ENCODE assay signal across 8 mouse cellular contexts in the genomic region with DNA sequence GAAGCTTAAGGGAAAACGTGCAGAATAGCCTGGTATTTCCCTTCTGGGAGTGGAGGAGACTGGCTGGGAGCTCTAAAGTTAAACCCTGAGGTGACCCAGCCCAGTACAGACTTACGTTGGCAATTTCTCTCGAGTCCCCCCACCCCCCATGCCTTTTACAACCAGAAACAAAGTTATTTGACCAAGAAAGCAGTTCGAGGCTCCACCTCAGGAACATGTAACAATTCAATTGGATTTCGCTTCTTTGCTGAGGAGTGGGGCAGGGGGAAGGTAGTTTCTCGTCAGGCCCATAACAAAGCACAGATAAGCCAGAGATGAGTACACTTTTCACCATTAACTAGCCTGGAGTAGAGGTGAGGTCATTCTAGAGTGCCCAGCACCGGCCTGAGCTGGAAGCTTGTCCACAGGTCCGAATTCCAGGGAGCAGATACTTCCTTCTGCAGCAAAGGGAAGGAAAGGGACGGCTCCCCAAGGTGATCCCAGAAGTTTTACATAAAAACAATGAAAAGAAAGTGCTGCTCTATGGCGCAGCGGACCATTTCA. TPM values are rescaled to one million over a fixed set of nuclear protein-coding genes. Genes with fewer than 3 reads are reported as not detected.
A peak's percentile ranks its signal among the peaks of the same experiment; 100 is the strongest.
DNase-seq lines count a peak whose midpoint lies in the region; ATAC-seq and TF ChIP-seq lines count a peak whose summit lies in the region.

No protein-coding gene starts in this region.

- H3K9me3 ChIP-seq in embryonic facial prominence, embryonic 11.5 days (replicated peaks; ENCODE audit: control insufficient read depth, low read length), result no peaks in the 10 kb centered on the region
- H3K9me3 ChIP-seq in hindbrain, postnatal 0 days (ENCODE audit: low read length), result no peaks in the 10 kb centered on the region
- no peaks in the 10 kb centered on the region for H3K9me3 ChIP-seq in liver, embryonic 15.5 days (replicated peaks)

- H3K4me1 ChIP-seq in embryonic facial prominence, embryonic 11.5 days (ENCODE audit: control insufficient read depth, insufficient read depth, low read length), result peaks cover 5% of the 10 kb centered on the region
- H3K4me1 ChIP-seq in hindbrain, postnatal 0 days (ENCODE audit: insufficient read depth, low read length), result peaks cover 9% of the 10 kb centered on the region; the same call in 1 of the 2 replicates
- peaks cover 32% of the 10 kb centered on the region for H3K4me1 ChIP-seq in liver, embryonic 15.5 days (replicated peaks)

- H3K27ac ChIP-seq in embryonic facial prominence, embryonic 11.5 days (replicated peaks; ENCODE audit: low read depth, low read length), result peak overlapping the region; percentile 100
- peak overlapping the region; percentile 99 for H3K27ac ChIP-seq in hindbrain, postnatal 0 days
- peak overlapping the region; percentile 35; the same call in 1 of the 2 replicates for H3K27ac ChIP-seq in liver, embryonic 15.5 days (replicated peaks)

- H3K9ac ChIP-seq in embryonic facial prominence, embryonic 11.5 days (replicated peaks; ENCODE audit: low read length), result peak overlapping the region; percentile 100
- peak overlapping the region; percentile 99 for H3K9ac ChIP-seq in hindbrain, postnatal 0 days (replicated peaks; ENCODE audit: low read length)
- H3K9ac ChIP-seq in liver, embryonic 15.5 days, result no peak overlapping the region

- no peaks in the 10 kb centered on the region for H3K27me3 ChIP-seq in embryonic facial prominence, embryonic 11.5 days (ENCODE audit: control insufficient read depth, insufficient read depth, low read length)
- H3K27me3 ChIP-seq in hindbrain, postnatal 0 days (ENCODE audit: insufficient read depth, low read length), result no peaks in the 10 kb centered on the region
- H3K27me3 ChIP-seq in liver, embryonic 15.5 days, result peaks cover 94% of the 10 kb centered on the region

- peak overlapping the region; percentile 84 for H3K4me2 ChIP-seq in embryonic facial prominence, embryonic 11.5 days (ENCODE audit: low read depth, low read length)
- peak overlapping the region; percentile 84 for H3K4me2 ChIP-seq in hindbrain, postnatal 0 days (ENCODE audit: low read depth, low read length)
- peak overlapping the region; percentile 85 for H3K4me2 ChIP-seq in liver, embryonic 15.5 days

- no peak for TF ChIP-seq CTCF in hindbrain, postnatal 0 days (IDR thresholded peaks at IDR 0.05; ENCODE audit: low read depth)

- H3K36me3 ChIP-seq in embryonic facial prominence, embryonic 11.5 days (replicated peaks; ENCODE audit: control insufficient read depth, insufficient read depth, low read depth, low read length), result no peaks in the 10 kb centered on the region; the same call in 1 of the 2 replicates
- no peaks in the 10 kb centered on the region for H3K36me3 ChIP-seq in hindbrain, postnatal 0 days (ENCODE audit: insufficient read depth, low read length)
- H3K36me3 ChIP-seq in liver, embryonic 15.5 days (replicated peaks), result no peaks in the 10 kb centered on the region

- ATAC-seq in embryonic facial prominence, embryonic 11.5 days (replicated peaks; ENCODE audit: insufficient number of reproducible peaks, low FRiP score, low TSS enrichment, low read depth), result 0 out of 2 replicates have a peak, but pooled peaks have one; percentile 5
- no peak for ATAC-seq in hindbrain, postnatal 0 days
- ATAC-seq in liver, embryonic 15.5 days (ENCODE audit: insufficient read depth), result no peak

- peak; percentile 44 for DNase-seq in adrenal gland, postnatal 10 days
- DNase-seq in adrenal gland, postnatal 4 days (ENCODE audit: low spot score in 2 of 2), result no peak
- peak; percentile 72 for DNase-seq in embryonic facial prominence, embryonic 11.5 days (ENCODE audit: low spot score)
- DNase-seq in hindbrain, postnatal 0 days (ENCODE audit: low spot score), result no peak
- no peak for DNase-seq in T-cell, adult 2 months (ENCODE audit: low spot score)
- no peak for DNase-seq in gastrocnemius, postnatal 4 days (ENCODE audit: low spot score in 2 of 2)
- no peak for DNase-seq in left cerebral cortex, adult 11 months (ENCODE audit: low spot score)

- 1% methylated on average over 11 of the region's 11 CpGs for WGBS in embryonic facial prominence, embryonic 11.5 days
- 15% methylated on average over 11 of the region's 11 CpGs for WGBS in hindbrain, postnatal 0 days
- WGBS in liver, embryonic 15.5 days (ENCODE audit: insufficient replicate concordance), result 17% methylated on average over 11 of the region's 11 CpGs

- H3K4me3 ChIP-seq in embryonic facial prominence, embryonic 11.5 days (ENCODE audit: low read depth, low read length), result peak overlapping the region; percentile 99
- peak overlapping the region; percentile 93 for H3K4me3 ChIP-seq in hindbrain, postnatal 0 days (ENCODE audit: low read length)
- H3K4me3 ChIP-seq in liver, embryonic 15.5 days (replicated peaks), result peak overlapping the region; percentile 64

RNA-seq across cellular contexts. Expression of a gene that starts 0.5 kb away (rescaled TPM):
- 1 to 10 TPM; 3.5 to 4.9 TPM for total RNA-seq in adrenal gland, postnatal 10 days (2021)
- 10 to 100 TPM in 1 of 2 experiments, 1 to 10 TPM in 1; 9.9 to 11.3 TPM for total RNA-seq in adrenal gland, postnatal 4 days (2021)
- polyA plus RNA-seq in embryonic facial prominence, embryonic 11.5 days (2014; fragmentation: Nextera tagmentation; extraction: Ambion mirVana), result 15.5 and 16.9 TPM in 2 replicates
- total RNA-seq in hindbrain, postnatal 0 days (2014; rRNA removed), result 14.1 and 22.7 TPM in 2 replicates
- 4.4 and 5.0 TPM in 2 replicates for polyA plus RNA-seq in hindbrain, postnatal 0 days (2015; fragmentation: Nextera tagmentation; extraction: Ambion mirVana)
- 0.37 and 0.47 TPM in 2 replicates for polyA plus RNA-seq in liver, embryonic 15.5 days (2015; fragmentation: Nextera tagmentation; extraction: Ambion mirVana)
- 1 to 10 TPM; 4.6 to 4.9 TPM for total RNA-seq in gastrocnemius, postnatal 4 days (2021)

RNA-seq across cellular contexts. Expression of a gene that starts 5.7 kb away (rescaled TPM):
- 10 to 100 TPM; 35.1 to 44.5 TPM for total RNA-seq in adrenal gland, postnatal 10 days (2021)
- 10 to 100 TPM; 62.2 to 64.8 TPM for total RNA-seq in adrenal gland, postnatal 4 days (2021)
- polyA plus RNA-seq in embryonic facial prominence, embryonic 11.5 days (2014; fragmentation: Nextera tagmentation; extraction: Ambion mirVana), result 40.8 and 44.3 TPM in 2 replicates
- total RNA-seq in hindbrain, postnatal 0 days (2014; rRNA removed), result 20.1 and 25.6 TPM in 2 replicates
- 30.0 and 34.6 TPM in 2 replicates for polyA plus RNA-seq in hindbrain, postnatal 0 days (2015; fragmentation: Nextera tagmentation; extraction: Ambion mirVana)
- 26.2 and 27.9 TPM in 2 replicates for polyA plus RNA-seq in liver, embryonic 15.5 days (2015; fragmentation: Nextera tagmentation; extraction: Ambion mirVana)
- total RNA-seq in gastrocnemius, postnatal 4 days (2021), result 10 to 100 TPM; 34.5 to 42.5 TPM

RNA-seq across cellular contexts. Expression of a gene that starts 11.8 kb away (rescaled TPM):
- 1 to 10 TPM; 2.3 to 6.1 TPM for total RNA-seq in adrenal gland, postnatal 10 days (2021)
- 1 to 10 TPM; 3.1 to 4.7 TPM for total RNA-seq in adrenal gland, postnatal 4 days (2021)
- 6.6 and 9.2 TPM in 2 replicates for polyA plus RNA-seq in embryonic facial prominence, embryonic 11.5 days (2014; fragmentation: Nextera tagmentation; extraction: Ambion mirVana)
- 2.3 and 3.7 TPM in 2 replicates for total RNA-seq in hindbrain, postnatal 0 days (2014; rRNA removed)
- polyA plus RNA-seq in hindbrain, postnatal 0 days (2015; fragmentation: Nextera tagmentation; extraction: Ambion mirVana), result 9.0 and 9.9 TPM in 2 replicates
- polyA plus RNA-seq in liver, embryonic 15.5 days (2015; fragmentation: Nextera tagmentation; extraction: Ambion mirVana), result 1.3 and 1.4 TPM in 2 replicates
- 1 to 10 TPM; 5.3 to 6.5 TPM for total RNA-seq in gastrocnemius, postnatal 4 days (2021)

RNA-seq across cellular contexts. Expression of a gene that starts 52.6 kb away (rescaled TPM):
- not detected for total RNA-seq in adrenal gland, postnatal 10 days (2021)
- not detected for total RNA-seq in adrenal gland, postnatal 4 days (2021)
- not detected in 2 replicates for polyA plus RNA-seq in embryonic facial prominence, embryonic 11.5 days (2014; fragmentation: Nextera tagmentation; extraction: Ambion mirVana)
- total RNA-seq in hindbrain, postnatal 0 days (2014; rRNA removed), result not detected in 2 replicates
- polyA plus RNA-seq in hindbrain, postnatal 0 days (2015; fragmentation: Nextera tagmentation; extraction: Ambion mirVana), result not detected in 2 replicates
- not detected in 2 replicates for polyA plus RNA-seq in liver, embryonic 15.5 days (2015; fragmentation: Nextera tagmentation; extraction: Ambion mirVana)
- not detected for total RNA-seq in gastrocnemius, postnatal 4 days (2021)

Comparison
In these comparisons a context has a peak if more than half of its experiments do, and no peak if none do; other contexts are left out.
1. DNase-seq: peak in adrenal gland, postnatal 10 days (single experiment) and embryonic facial prominence, embryonic 11.5 days (single experiment); none in adrenal gland, postnatal 4 days (0 of 2), hindbrain, postnatal 0 days (single experiment), T-cell, adult 2 months (single experiment), gastrocnemius, postnatal 4 days (0 of 2) and left cerebral cortex, adult 11 months (single experiment).
2. H3K27ac ChIP-seq: peak in every context shown above with its lines; median percentile 100 in embryonic facial prominence, embryonic 11.5 days; 99 in hindbrain, postnatal 0 days; 35 in liver, embryonic 15.5 days.
3. Peak in every context shown above with its lines, with median percentiles within 50 percentile points of each other: H3K4me2 ChIP-seq and H3K4me3 ChIP-seq.